Mouse (Mus musculus): ENCODE data around the gene Spata20.

Gene Spata20

GRCm38 (mm10) chr11:94451091-94451773 is 34.7 kb downstream of the Spata20 start:
- DNase-seq (ENCODE audit: low spot score in 2 of 2): no peak

GRCm38 (mm10) chr11:94449886-94450285 is 36.1 kb downstream of the Spata20 start:
- DNase-seq (ENCODE audit: low spot score in 2 of 2): no peak

DNA sequence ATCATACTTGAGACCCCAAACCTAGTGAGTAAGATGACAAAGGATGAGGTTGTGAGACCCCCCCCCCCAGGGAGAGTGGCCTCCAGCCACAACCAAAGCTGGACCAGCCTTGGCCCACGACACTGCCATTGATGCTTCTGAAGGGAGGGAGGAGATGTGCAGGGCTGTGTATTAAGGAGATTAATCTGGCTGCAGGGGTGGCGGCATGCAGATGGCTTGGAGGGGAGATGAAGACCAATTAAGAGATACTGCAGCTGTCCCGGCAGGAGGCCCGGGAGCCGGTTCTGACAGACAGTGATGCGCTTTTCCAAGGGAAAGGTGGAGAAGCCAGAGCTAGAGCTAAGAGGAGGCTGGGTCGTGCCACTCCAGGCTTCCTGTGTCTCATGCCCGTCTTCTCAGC is 36.7 kb downstream of the Spata20 start:
- no peak for DNase-seq (ENCODE audit: low spot score in 2 of 2)

DNA sequence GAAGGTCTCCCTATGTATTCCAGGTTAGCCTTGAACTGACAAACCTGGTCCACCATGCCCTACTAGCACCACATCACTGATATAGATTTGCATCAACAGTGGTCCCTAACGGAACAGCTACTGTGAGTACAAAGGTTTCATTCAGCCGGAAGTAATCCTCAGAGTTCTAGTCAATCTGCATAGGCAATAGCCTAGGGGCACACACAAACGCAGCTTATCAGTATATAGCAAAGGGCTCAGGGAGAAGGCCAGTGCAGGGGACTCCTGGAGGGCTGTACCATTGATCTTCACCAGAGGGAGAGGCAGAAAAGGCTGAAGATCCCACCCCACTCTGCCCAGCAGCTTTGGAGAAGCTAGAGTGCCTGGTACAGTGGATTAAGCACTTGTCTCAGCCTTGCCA is 39.0 kb downstream of the Spata20 start:
- no peak for DNase-seq (ENCODE audit: low spot score in 2 of 2)

DNA sequence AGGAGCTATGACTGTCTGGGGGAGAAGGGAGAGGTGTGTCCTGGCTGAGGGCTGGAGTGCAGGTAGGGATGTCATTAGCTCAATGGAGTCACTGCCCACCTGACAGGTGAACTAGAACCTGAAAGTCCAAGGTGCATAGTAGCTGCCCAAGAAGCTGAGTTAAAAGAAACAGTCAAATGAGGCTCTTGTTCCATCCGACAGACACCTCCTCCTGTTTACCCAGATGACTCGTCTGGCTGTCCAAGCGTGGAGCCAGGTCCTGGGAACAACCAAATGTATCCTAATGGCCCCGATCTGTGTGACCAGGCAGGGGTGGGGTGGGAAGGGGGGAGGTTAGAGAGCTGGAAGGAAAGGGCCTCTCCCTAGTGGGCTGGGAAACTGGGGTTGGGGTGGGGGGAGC is 40.7 kb downstream of the Spata20 start:
- DNase-seq (ENCODE audit: low spot score in 2 of 2): no peak

- no peak for DNase-seq (ENCODE audit: low spot score in 2 of 2)
These were observed 41.1 kb downstream of the Spata20 start for GRCm38 (mm10) chr11:94444829-94445228.

DNA sequence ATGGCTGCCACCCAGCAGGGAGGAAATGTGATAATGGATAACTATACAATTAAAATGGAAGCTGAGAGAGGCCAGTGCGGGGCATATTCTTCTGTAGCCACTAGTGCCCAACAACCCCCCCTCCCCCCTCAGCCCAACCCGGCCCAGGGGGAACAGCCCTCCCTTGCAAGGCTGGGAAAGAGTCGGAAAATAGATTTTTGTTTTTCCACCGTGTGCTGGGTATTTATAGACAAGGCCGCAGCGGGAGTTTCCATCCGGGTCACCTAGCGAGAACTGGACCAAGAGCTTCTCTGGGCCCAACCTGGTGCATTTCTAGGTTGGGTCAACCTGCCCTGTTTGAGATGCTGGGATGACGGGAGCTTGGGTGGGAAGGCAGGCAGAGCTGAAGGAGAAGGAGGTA is 44.2 kb downstream of the Spata20 start:
- no peak for DNase-seq (ENCODE audit: low spot score in 2 of 2)

DNA sequence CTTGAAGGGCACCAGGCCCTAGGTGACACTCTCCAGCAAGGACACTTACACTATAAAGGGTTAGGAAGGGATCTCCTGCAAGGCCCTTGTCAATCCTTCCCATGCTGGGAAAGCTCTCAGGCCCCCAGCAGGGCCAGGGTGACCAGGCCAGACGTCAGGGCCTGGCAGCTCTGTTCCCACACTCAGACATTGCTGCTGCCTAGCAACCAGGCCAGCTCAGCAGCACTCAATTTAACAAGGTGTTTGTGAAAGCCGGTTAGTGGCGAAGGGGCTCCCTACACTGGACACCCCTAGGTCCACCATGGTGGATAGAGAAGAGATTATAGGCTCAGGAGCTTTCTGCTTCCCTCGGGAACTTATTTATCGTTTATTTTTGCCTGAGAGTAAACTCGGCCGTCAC is 44.9 kb downstream of the Spata20 start:
- no peak for DNase-seq (ENCODE audit: low spot score in 2 of 2)

- DNase-seq (ENCODE audit: low spot score in 2 of 2): no peak
These were observed 45.6 kb downstream of the Spata20 start for GRCm38 (mm10) chr11:94440421-94440820.

DNA sequence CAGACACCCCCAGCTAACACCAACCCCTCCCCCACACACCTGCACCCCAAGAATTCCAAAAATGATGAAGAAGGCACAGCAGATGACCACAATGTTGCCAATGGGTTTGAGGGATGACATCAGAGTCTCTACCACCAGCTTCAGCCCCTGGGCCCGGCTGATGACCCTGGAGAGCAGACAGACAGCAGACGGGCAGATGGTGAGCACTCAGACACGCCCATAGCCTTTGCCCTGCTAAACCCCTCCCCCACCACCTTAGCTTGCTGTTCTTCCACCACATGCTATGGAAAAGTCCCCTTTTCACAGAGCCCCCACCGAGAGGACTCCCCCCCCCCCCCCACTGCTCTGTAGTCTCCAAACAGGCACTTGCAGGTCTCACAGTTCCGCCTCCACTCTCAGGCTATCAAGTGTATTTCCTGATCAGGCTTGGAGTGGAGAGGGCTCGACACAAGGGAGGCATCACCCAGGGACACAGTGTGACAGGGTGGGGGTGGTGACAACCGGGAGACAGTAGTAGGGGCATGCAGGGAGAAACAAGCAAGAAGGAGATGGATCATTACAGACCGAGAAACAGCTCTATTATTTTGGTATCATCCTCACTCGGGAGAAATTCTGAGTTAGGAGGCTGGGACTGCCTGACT is 56.8 kb downstream of the Spata20 start:
- DNase-seq (ENCODE audit: low spot score in 2 of 2): no peak

Data from frontal cortex, postnatal 25 days (tissue).